Mouse (Mus musculus): Measurements from ENCODE around the gene Srl. TPM values are rescaled to one million over a fixed set of nuclear protein-coding genes. Genes with fewer than 3 reads are reported as not detected.
"Not testable (repeated sequence)": the region's sequence is repeated elsewhere in the genome, so short reads cannot be mapped to it uniquely, and the experiment has no call there.

Gene Srl
- polyA plus RNA-seq, 1 experiment: 12.1 TPM

GRCm38 (mm10) chr16:4540064-4540775, 1.4 kb downstream of the Srl start:
- H3K4me1 ChIP-seq (replicated peaks; ENCODE audit: control insufficient read depth, insufficient read depth, low read length): peaks cover 2% of the 10 kb centered on the region; the same call in 1 of the 2 replicates
- peaks cover 3% of the 10 kb centered on the region; the same call in 1 of the 2 replicates for H3K36me3 ChIP-seq (ENCODE audit: control insufficient read depth, insufficient read depth, low read length)
- no peak overlapping the region for H3K27ac ChIP-seq (ENCODE audit: control insufficient read depth, insufficient read depth, low read length)
- DNase-seq: no peak
- no peaks in the 10 kb centered on the region for H3K27me3 ChIP-seq (ENCODE audit: control insufficient read depth, insufficient read depth, low read length)
- WGBS: 97% methylated on average over 12 of the region's 12 CpGs
- no peak overlapping the region for H3K4me3 ChIP-seq (ENCODE audit: control insufficient read depth, insufficient read depth, low read length)
- no peak for TF ChIP-seq CTCF (IDR thresholded peaks at IDR 0.05; ENCODE audit: borderline replicate concordance, control insufficient read depth, extremely low read depth, insufficient read depth, low read length, poor library complexity)
- no peak for TF ChIP-seq POLR2A (IDR thresholded peaks at IDR 0.05; ENCODE audit: control insufficient read depth, extremely low read depth, insufficient read depth, low read length, poor library complexity)

DNA sequence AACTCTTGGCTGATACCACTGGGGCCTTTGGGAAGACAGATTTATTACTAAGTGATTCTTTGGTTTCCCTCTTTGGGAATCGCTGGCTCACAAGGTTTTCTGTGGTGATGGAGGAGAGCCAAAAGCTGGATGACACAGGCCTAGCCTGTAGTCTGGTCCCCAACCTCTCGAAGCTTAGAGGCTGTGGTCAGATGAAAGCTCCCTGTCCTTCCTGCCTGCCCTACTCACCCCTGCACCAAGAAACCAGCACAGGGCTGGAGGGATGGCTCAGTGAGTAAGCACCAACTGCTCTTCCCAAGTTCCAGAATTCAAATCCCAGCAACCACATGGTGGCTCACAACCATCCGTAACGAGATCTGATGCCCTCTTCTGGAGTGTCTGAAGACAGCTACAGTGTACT, 2.1 kb downstream of the Srl start:
- Histone ChIP-seq H3K4me3 (ENCODE audit: control insufficient read depth, insufficient read depth, low read length) (no peak overlapping the region), H3K36me3 (ENCODE audit: control insufficient read depth, insufficient read depth, low read length) (no peaks in the 10 kb centered on the region), H3K27me3 (ENCODE audit: control insufficient read depth, insufficient read depth, low read length) (no peaks in the 10 kb centered on the region), H3K4me1 (replicated peaks; ENCODE audit: control insufficient read depth, insufficient read depth, low read length) (peaks cover 2% of the 10 kb centered on the region; the same call in 1 of the 2 replicates), H3K27ac (ENCODE audit: control insufficient read depth, insufficient read depth, low read length) (no peak overlapping the region)
- 49% methylated on average over 4 of the region's 4 CpGs for WGBS
- no peak for TF ChIP-seq CTCF (IDR thresholded peaks at IDR 0.05; ENCODE audit: borderline replicate concordance, control insufficient read depth, extremely low read depth, insufficient read depth, low read length, poor library complexity)
- TF ChIP-seq POLR2A (IDR thresholded peaks at IDR 0.05; ENCODE audit: control insufficient read depth, extremely low read depth, insufficient read depth, low read length, poor library complexity): no peak
- no peak for DNase-seq

- DNase-seq: no peak
- TF ChIP-seq POLR2A (IDR thresholded peaks at IDR 0.05; ENCODE audit: control insufficient read depth, extremely low read depth, insufficient read depth, low read length, poor library complexity) (no peak), CTCF (IDR thresholded peaks at IDR 0.05; ENCODE audit: borderline replicate concordance, control insufficient read depth, extremely low read depth, insufficient read depth, low read length, poor library complexity) (no peak)
- no peaks in the 10 kb centered on the region for H3K27me3 ChIP-seq (ENCODE audit: control insufficient read depth, insufficient read depth, low read length)
- H3K4me3 ChIP-seq (ENCODE audit: control insufficient read depth, insufficient read depth, low read length): no peak overlapping the region
- no peaks in the 10 kb centered on the region for H3K36me3 ChIP-seq (ENCODE audit: control insufficient read depth, insufficient read depth, low read length)
- 18% methylated on average over 3 of the region's 3 CpGs for WGBS
- peaks cover 2% of the 10 kb centered on the region; the same call in 1 of the 2 replicates for H3K4me1 ChIP-seq (replicated peaks; ENCODE audit: control insufficient read depth, insufficient read depth, low read length)
- no peak overlapping the region for H3K27ac ChIP-seq (ENCODE audit: control insufficient read depth, insufficient read depth, low read length)
These were observed 3.8 kb downstream of the Srl start for GRCm38 (mm10) chr16:4537616-4538358.

- 97% methylated on average over 12 of the region's 12 CpGs for WGBS
- not testable (repeated sequence) for H3K4me3 ChIP-seq (ENCODE audit: control insufficient read depth, insufficient read depth, low read length); H3K27me3 ChIP-seq (ENCODE audit: control insufficient read depth, insufficient read depth, low read length); H3K36me3 ChIP-seq (ENCODE audit: control insufficient read depth, insufficient read depth, low read length); H3K27ac ChIP-seq (ENCODE audit: control insufficient read depth, insufficient read depth, low read length); DNase-seq; H3K4me1 ChIP-seq (replicated peaks; ENCODE audit: control insufficient read depth, insufficient read depth, low read length)
These were observed 14.2 kb downstream of the Srl start for GRCm38 (mm10) chr16:4527373-4527772.

GRCm38 (mm10) chr16:4523313-4524004, 18.2 kb downstream of the Srl start:
- no peak for TF ChIP-seq CTCF (IDR thresholded peaks at IDR 0.05; ENCODE audit: borderline replicate concordance, control insufficient read depth, extremely low read depth, insufficient read depth, low read length, poor library complexity)
- no peak for TF ChIP-seq POLR2A (IDR thresholded peaks at IDR 0.05; ENCODE audit: control insufficient read depth, extremely low read depth, insufficient read depth, low read length, poor library complexity)
- Histone ChIP-seq H3K4me3 (ENCODE audit: control insufficient read depth, insufficient read depth, low read length) (no peak overlapping the region), H3K4me1 (replicated peaks; ENCODE audit: control insufficient read depth, insufficient read depth, low read length) (peaks cover 4% of the 10 kb centered on the region; the same call in 1 of the 2 replicates), H3K27me3 (ENCODE audit: control insufficient read depth, insufficient read depth, low read length) (no peaks in the 10 kb centered on the region), H3K36me3 (ENCODE audit: control insufficient read depth, insufficient read depth, low read length) (no peaks in the 10 kb centered on the region), H3K27ac (ENCODE audit: control insufficient read depth, insufficient read depth, low read length) (no peak overlapping the region)
- no peak for DNase-seq
- 88% methylated on average over 7 of the region's 7 CpGs for WGBS

DNA sequence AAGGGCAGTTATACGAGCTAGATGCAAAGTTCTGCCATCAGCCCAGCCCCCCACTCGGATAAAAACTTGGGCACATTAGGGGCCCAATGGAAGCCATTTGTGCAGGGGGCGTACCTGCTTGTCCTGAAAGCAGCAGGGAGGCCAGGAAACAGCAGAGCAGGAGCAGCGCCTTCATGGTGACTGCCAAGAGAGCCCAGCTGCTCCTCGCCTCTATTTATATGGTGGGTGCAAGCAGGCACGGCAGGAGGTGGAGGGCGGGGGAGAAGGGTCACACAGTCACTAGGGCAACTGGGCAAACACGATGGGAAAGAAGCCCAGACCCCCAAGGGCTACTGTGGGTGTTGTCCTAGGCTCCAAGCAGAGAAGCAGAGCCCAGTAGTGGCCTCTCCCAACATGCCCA, 18.7 kb downstream of the Srl start:
- no peaks in the 10 kb centered on the region for H3K27me3 ChIP-seq (ENCODE audit: control insufficient read depth, insufficient read depth, low read length)
- DNase-seq: no peak
- H3K4me3 ChIP-seq (ENCODE audit: control insufficient read depth, insufficient read depth, low read length): no peak overlapping the region
- peaks cover 4% of the 10 kb centered on the region; the same call in 1 of the 2 replicates for H3K4me1 ChIP-seq (replicated peaks; ENCODE audit: control insufficient read depth, insufficient read depth, low read length)
- 93% methylated on average over 8 of the region's 8 CpGs for WGBS
- TF ChIP-seq CTCF (IDR thresholded peaks at IDR 0.05; ENCODE audit: borderline replicate concordance, control insufficient read depth, extremely low read depth, insufficient read depth, low read length, poor library complexity): no peak
- no peak for TF ChIP-seq POLR2A (IDR thresholded peaks at IDR 0.05; ENCODE audit: control insufficient read depth, extremely low read depth, insufficient read depth, low read length, poor library complexity)
- H3K36me3 ChIP-seq (ENCODE audit: control insufficient read depth, insufficient read depth, low read length): no peaks in the 10 kb centered on the region
- H3K27ac ChIP-seq (ENCODE audit: control insufficient read depth, insufficient read depth, low read length): no peak overlapping the region
